Mouse (Mus musculus) left cerebral cortex, adult 2 months (tissue): ENCODE measurements at regions not wholly inside any gene's neighbourhood (a gene's known extent, or its start where the extent isn't known, plus 50 kb on each side); places are given as distances from the start of the nearest gene placed in this dataset.
A peak's percentile ranks its signal among the peaks of the same experiment; 100 is the strongest.

Experiments
- DNase-seq, 2 experiments: peaks; one replicate each; pipeline ENCODE4 v3.0.0; 2021 to 2022; ENCODE audit warnings: low spot score in 2 of 2, mixed read lengths in 1 of 2; ENCODE audit errors: extremely low spot score in 1 of 2
- H3K27ac ChIP-seq: fragments of 200-600 bp; 2 replicates; pipeline ENCODE4 v1.8.1; 2022
- H3K4me3 ChIP-seq: fragments of 200-600 bp; 2 replicates; pipeline ENCODE4 v1.8.1; 2022
- CTCF ChIP-seq: fragments of 200-600 bp; IDR thresholded peaks from 2 replicates; pipeline ENCODE4 v1.8.1; 2022; ENCODE audit warnings: antibody characterized with exemption, mild to moderate bottlenecking, moderate library complexity
- intact Hi-C: fragments of 180-260 bp; cut with DNase I; formaldehyde crosslinking; loops from one replicate; pipeline ENCODE4 v1.15.1; 2025

DNA sequence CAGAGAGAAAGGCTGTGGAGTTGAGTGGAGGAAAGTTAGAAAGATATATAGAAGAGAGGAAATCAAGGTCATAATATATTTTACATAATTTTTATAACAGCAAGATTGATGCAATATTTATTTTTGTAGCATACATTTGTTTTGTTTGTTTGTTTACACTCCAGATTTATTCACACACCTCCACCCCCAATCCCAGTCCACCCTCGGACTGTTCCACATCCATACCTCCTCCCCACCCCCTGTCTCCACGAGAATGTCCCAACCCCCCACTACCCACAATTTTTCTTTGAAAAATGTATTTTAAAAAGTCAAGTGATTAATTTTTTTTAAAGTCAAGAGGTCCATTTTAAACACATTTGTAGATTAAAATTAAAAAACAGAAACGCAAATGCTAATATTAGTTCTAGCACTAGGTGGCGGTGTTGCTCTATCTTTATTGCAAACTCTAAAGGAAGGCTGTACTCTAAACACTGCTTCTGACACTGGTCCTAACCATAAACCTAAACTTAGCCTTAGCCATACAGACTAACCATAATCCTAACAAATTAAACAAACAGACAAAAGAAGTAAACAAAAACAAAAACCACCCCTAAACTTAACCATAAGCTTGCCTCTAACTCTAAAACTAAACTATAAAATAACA lies 67.8 kb downstream of the Olfr1505 start:
- H3K4me3 ChIP-seq, result no peak overlapping the region
- intact Hi-C loops, result loop anchor here (1.0 to 5.0 kb wide), 8 partner anchors 66 to 2001 kb away; partner anchors contain the start of genes Cep78 and Tle4
- TF ChIP-seq CTCF, result peak; percentile 74
- peak; percentile 21 to 37 for DNase-seq
- H3K27ac ChIP-seq, result no peak overlapping the region

DNA sequence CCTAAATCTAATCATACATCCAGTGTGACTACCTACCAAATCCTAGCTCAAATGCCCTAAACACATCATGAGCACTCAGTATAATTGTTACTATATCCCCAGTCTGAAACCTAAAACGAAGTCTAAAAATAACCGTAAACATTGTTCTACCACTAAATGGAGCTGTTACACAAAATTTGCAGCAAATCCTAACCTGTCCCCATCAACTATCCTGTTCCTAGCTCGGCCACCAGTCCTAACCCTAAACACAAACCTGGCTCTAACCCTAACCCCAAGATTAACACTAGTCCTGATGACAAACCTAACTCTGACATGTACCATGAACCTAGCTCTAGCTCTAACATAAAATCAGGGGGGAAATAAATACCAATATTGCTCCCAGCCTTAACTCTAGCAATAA lies 69.5 kb downstream of the Olfr1505 start:
- no peak; the same call in 1 of the 2 replicates for TF ChIP-seq CTCF
- H3K4me3 ChIP-seq, result no peak overlapping the region
- intact Hi-C loops, result loop anchor here (5.0 kb wide), 5 partner anchors 64 to 1999 kb away; partner anchors contain the start of genes Cep78 and Tle4
- no peak for DNase-seq
- H3K27ac ChIP-seq, result no peak overlapping the region
